Mouse (Mus musculus) embryonic facial prominence, embryonic 10.5 days (tissue): ENCODE results near the gene Usp6nl. TPM values are rescaled to one million over a fixed set of nuclear protein-coding genes. Genes with fewer than 3 reads are reported as not detected.

Experiments used
- DNase-seq: peaks from one replicate; pipeline ENCODE4 v3.0.0-alpha.2; 2017; ENCODE audit warnings: low spot score
- H3K27ac ChIP-seq: fragments of 300-500 bp; sonication (generic); replicated peaks from 2 replicates; pipeline ENCODE4 v1.5.1; 2016; ENCODE audit warnings: mild to moderate bottlenecking
- H3K27me3 ChIP-seq: fragments of 300-500 bp; sonication (generic); replicated peaks from 2 replicates; pipeline ENCODE4 v1.6.1; 2016; ENCODE audit warnings: low read depth, mild to moderate bottlenecking; ENCODE audit not compliant: poor library complexity, severe bottlenecking
- H3K36me3 ChIP-seq: fragments of 300-500 bp; sonication (generic); replicated peaks from 2 replicates; pipeline ENCODE4 v1.6.1; 2016; ENCODE audit warnings: mild to moderate bottlenecking, moderate library complexity
- H3K4me1 ChIP-seq: fragments of 300-500 bp; sonication (generic); 2 replicates; pipeline ENCODE4 v1.6.1; 2016
- H3K4me3 ChIP-seq: fragments of 300-500 bp; sonication (generic); 2 replicates; pipeline ENCODE4 v1.5.1; 2016; ENCODE audit warnings: mild to moderate bottlenecking, moderate library complexity
- H3K9me3 ChIP-seq: fragments of 300-500 bp; sonication (generic); 2 replicates; pipeline ENCODE4 v1.6.1; 2016; ENCODE audit warnings: mild to moderate bottlenecking
- WGBS: fragments of 180-500 bp; shearing (Covaris S2); methylation state at CpG from one replicate; pipeline ENCODE4 v1.1.7; 2016; 5-methylcytosine and 5-hydroxymethylcytosine counted together
- polyA plus RNA-seq: library from polyadenylated mRNA; unstranded; fragments of >200 nt; fragmentation: Nextera tagmentation; extraction: Ambion mirVana; gene quantifications from 2 replicates; pipeline ENCODE4 v1.2.1, GENCODE M21; 2016

The Usp6nl gene
- polyA plus RNA-seq, 1 experiment from 2014 or later: 9.4 TPM

DNA sequence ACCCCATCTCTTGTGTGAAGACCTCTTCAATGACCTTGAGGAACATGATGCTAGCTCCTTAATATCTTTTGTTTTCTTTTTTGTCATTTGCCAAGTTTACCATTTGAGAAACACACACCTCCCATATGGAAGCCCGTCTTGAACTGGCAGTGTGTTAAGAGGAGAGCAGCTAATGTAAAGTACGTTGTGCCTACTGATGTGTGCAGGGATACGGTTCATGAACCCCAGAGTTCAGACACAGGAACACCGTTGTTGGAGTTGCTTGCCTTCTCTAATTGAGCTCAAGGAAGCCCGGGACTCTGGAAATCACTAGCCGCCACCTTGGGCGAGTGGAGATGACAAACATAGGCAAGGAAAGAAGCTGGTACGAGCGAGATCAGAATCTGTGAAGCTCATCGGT is 9.7 kb upstream of the Usp6nl start:
- Histone ChIP-seq H3K4me1 (no peaks in the 10 kb centered on the region), H3K9me3 (no peaks in the 10 kb centered on the region), H3K27ac (no peak overlapping the region), H3K36me3 (no peaks in the 10 kb centered on the region), H3K27me3 (no peaks in the 10 kb centered on the region), H3K4me3 (no peak overlapping the region)
- 87% methylated on average over 10 of the region's 10 CpGs for WGBS
- no peak for DNase-seq

DNA sequence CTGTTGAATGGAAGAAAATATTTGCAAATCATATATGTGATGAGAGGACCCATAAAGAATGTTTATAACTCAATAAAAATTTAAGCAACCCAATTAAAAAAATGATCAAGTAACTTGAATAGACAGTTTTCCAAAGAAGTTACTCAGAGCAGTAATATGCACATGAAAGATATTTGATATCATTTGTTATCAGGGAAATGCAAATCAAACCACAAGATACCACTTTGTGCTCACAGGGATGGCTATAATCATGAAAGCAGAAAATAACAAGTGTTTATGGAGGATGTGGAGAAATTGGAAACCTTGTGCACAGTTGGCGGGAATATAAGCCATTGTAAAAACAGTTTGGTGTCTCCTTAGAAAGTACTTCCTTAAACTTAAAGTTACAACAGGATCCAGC is 8.7 kb upstream of the Usp6nl start:
- Histone ChIP-seq H3K27me3 (no peaks in the 10 kb centered on the region), H3K9me3 (no peaks in the 10 kb centered on the region), H3K36me3 (no peaks in the 10 kb centered on the region), H3K4me1 (no peaks in the 10 kb centered on the region), H3K4me3 (no peak overlapping the region), H3K27ac (no peak overlapping the region)
- DNase-seq: no peak
- WGBS: 86% methylated on average over 1 of the region's 1 CpGs

DNA sequence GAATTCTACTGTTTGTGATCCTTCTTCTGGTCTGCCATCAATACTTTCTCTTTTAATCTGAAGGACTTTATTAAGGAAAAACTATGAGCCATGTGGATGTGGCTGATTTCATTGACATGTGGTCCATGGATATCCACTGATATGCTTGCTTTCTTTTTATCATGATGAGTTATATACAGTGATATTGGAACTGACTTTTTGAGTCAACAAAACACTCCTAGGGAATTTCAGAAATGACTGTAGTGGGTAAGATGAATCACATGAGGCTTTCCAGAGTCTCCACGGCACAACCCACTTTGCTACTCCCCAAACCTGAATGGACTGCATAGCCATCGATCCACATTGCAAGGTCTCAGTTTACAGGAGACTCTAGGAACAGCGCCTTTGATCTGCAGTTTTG is 2.3 kb upstream of the Usp6nl start:
- no peaks in the 10 kb centered on the region for H3K27me3 ChIP-seq
- DNase-seq: no peak
- H3K36me3 ChIP-seq: no peaks in the 10 kb centered on the region
- H3K4me3 ChIP-seq: no peak overlapping the region
- WGBS: 74% methylated on average over 3 of the region's 3 CpGs
- no peak overlapping the region for H3K27ac ChIP-seq
- H3K4me1 ChIP-seq: peaks cover 28% of the 10 kb centered on the region
- no peaks in the 10 kb centered on the region for H3K9me3 ChIP-seq

DNA sequence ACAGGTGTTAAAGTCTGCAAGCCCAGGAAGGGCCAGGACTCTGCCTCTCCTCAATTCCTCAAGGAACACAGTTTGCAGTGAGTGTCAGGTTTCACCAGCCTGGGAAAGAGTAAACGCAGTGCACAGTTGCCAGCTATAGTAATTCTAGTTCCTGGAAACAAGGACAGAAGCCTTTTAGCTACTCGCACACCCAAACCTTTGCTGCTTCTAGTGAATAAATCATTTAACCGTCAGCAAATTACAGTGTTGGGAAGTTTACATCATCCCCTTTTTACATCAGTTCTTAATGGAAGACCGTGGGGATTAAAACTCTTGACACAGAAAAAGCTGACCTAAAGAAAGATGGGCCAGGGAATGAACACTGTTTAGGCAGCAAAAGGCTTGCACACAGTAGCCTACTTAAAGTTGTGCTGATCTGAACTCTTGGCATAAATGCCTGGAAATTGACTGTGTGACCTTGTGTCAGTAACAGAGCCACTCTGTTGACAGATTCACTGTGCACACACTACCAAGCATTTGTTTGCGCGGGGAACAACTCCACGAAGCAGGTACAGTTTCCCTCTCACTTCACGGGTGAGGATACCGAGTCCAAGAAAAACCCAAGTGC is 595 bp upstream of the Usp6nl start:
- Histone ChIP-seq H3K4me1 (peaks cover 32% of the 10 kb centered on the region), H3K27ac (peak overlapping the region; percentile 99), H3K27me3 (no peaks in the 10 kb centered on the region), H3K36me3 (no peaks in the 10 kb centered on the region), H3K4me3 (peak overlapping the region; percentile 90), H3K9me3 (no peaks in the 10 kb centered on the region)
- DNase-seq: peak; percentile 47
- WGBS: 4% methylated on average over 9 of the region's 9 CpGs

DNA sequence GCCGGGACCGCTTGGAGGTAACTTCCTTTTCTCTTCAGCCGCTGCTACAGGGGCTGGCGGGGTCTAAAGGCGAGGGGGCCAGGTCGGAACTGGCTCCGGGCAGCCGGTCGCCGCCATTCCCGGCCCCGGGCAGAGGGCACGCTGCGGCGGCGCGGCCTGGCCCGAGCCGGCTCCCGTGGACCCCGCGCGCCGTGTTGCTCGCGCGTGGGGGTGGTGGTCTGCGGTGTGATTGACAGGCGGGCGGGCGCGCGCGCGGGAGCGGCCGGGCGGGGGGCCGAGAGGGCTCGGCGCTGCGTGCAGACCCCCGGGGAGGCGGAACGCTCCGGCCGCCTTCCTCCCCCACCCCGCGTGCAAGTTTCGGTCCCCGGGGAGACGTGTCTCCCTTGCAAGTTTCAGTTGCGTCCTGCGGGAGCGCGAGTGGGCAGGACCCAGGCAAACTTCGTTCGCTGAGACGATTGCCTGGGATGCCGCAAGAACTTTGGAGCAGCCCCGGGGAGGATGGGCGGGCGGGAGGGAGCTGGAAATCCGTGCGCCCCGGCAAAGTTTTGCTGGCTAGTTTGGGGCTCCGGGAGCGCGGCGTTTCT is 563 bp downstream of the Usp6nl start:
- WGBS: under 1% methylated on average over 70 of the region's 70 CpGs
- peak overlapping the region; percentile 90 for H3K4me3 ChIP-seq
- peak overlapping the region; percentile 99 for H3K27ac ChIP-seq
- no peaks in the 10 kb centered on the region for H3K9me3 ChIP-seq
- H3K4me1 ChIP-seq: peaks cover 32% of the 10 kb centered on the region
- H3K36me3 ChIP-seq: 0 out of 2 replicates have a peak, but pooled peaks cover 7% of the 10 kb centered on the region
- peak; percentile 75 for DNase-seq
- no peaks in the 10 kb centered on the region for H3K27me3 ChIP-seq

DNA sequence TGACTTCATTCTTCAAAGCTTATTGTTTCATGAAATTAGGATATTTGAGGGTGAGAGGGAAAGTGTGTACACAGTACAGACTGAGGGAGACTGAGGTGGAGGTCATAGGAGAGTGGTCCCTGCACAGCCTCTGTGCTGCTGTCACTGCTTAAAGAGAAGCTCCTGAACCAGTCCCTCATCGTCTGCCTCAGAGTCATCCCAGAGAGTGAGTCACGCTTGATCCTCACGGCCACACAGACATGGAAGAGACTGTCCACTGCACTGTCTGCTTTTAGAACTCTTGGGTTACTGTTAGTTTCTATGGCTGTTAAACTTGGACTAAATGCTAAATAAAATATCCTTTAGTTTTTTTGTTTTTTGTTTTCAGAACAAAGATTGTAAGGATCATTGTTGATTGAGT is 3.2 kb downstream of the Usp6nl start:
- 69% methylated on average over 3 of the region's 3 CpGs for WGBS
- H3K27ac ChIP-seq: no peak overlapping the region
- H3K36me3 ChIP-seq: 0 out of 2 replicates have a peak, but pooled peaks cover 8% of the 10 kb centered on the region
- H3K4me1 ChIP-seq: peaks cover 32% of the 10 kb centered on the region
- H3K4me3 ChIP-seq: no peak overlapping the region
- DNase-seq: no peak
- H3K27me3 ChIP-seq: no peaks in the 10 kb centered on the region
- H3K9me3 ChIP-seq: no peaks in the 10 kb centered on the region

DNA sequence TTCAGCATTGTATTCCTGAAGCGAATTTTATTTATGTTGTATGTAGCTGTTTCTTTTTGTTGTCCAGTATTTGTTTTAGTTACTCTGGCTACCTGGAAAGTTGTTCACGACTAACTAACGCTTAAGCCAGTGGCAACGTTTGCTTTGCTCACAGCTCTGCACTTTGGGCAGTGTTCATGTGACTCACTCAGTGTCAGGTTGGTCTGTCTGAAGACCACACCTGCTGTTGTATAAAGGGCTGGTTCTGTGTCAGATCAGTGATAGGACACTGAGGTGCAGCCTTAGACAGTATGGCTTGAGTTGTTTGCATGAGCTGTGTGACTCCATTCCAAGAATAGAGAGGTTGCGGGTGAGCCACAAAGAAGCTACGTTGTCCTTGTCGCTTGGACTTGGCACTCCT is 6.5 kb downstream of the Usp6nl start:
- WGBS: 89% methylated on average over 7 of the region's 7 CpGs
- peaks cover 18% of the 10 kb centered on the region for H3K4me1 ChIP-seq

DNA sequence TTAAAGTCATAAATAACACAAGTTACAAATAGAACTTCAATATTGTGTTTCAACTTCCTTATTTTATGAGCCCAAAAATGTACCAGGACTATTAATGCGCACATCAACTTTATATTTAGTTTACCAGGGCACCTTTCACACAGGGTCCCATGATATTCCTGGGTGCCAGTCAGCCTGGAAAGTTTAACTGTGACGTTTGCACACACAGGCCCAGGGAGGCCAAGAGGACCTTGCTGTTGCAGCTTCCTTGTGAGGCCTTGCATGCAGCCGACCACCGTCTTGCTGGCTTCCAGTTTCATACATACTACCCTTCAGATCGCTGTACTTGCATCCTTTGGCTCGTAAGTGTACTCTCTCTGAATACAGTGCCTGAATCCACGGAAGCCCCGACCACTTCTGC is 8.3 kb downstream of the Usp6nl start:
- no peaks in the 10 kb centered on the region for H3K9me3 ChIP-seq
- no peak overlapping the region for H3K27ac ChIP-seq
- no peak overlapping the region for H3K4me3 ChIP-seq
- H3K4me1 ChIP-seq: peaks cover 10% of the 10 kb centered on the region
- 92% methylated on average over 8 of the region's 8 CpGs for WGBS
- H3K27me3 ChIP-seq: no peaks in the 10 kb centered on the region
- 0 out of 2 replicates have a peak, but pooled peaks cover 8% of the 10 kb centered on the region for H3K36me3 ChIP-seq
- no peak for DNase-seq

More for the DNA sequence above, 6.5 kb downstream of the Usp6nl start:
- Histone ChIP-seq H3K27ac (no peak overlapping the region), H3K36me3 (0 out of 2 replicates have a peak, but pooled peaks cover 8% of the 10 kb centered on the region), H3K27me3 (no peaks in the 10 kb centered on the region), H3K9me3 (no peaks in the 10 kb centered on the region), H3K4me3 (no peak overlapping the region)
- DNase-seq: no peak

DNA sequence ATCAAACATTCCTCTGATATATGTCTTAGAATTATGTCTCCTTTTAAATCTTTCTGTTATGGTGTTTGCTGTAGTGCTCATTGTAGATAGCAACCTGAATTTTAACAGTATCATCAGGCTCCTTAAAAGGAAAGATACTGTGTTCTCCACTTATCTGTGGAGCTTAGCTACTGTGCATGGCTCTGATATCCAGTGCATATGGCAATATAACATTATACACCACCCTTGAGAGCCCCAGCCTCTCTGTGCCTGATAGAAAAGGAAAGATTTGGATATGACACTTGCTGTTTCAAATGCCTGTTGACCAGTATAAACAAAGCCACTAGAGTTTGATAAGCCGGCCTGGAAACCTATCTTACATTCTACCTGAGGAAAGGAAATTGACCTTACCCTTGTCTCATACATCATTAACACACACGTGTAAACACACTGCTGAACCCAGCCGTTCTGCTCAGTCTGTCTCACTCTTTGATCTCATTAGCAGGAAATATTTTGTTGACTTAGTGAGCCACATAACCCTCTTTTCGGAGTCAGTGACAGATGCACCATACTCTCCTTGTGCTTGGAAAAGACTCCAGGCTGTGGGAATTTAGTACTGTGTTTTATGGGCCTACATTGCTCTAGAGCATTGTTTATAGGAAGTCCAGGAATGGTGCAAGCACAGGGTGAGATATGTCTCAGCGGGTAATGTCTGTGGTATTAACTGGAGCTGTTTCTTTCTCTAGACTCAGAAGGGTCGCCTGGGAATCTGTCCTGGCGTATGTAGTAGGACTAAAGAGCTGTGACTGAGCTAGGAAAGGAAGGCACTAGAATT is 9.1 kb downstream of the Usp6nl start:
- Histone ChIP-seq H3K4me1 (peaks cover 10% of the 10 kb centered on the region), H3K4me3 (no peak overlapping the region), H3K9me3 (no peaks in the 10 kb centered on the region), H3K36me3 (0 out of 2 replicates have a peak, but pooled peaks cover 8% of the 10 kb centered on the region), H3K27ac (no peak overlapping the region), H3K27me3 (no peaks in the 10 kb centered on the region)
- 80% methylated on average over 7 of the region's 7 CpGs for WGBS
- no peak for DNase-seq

DNA sequence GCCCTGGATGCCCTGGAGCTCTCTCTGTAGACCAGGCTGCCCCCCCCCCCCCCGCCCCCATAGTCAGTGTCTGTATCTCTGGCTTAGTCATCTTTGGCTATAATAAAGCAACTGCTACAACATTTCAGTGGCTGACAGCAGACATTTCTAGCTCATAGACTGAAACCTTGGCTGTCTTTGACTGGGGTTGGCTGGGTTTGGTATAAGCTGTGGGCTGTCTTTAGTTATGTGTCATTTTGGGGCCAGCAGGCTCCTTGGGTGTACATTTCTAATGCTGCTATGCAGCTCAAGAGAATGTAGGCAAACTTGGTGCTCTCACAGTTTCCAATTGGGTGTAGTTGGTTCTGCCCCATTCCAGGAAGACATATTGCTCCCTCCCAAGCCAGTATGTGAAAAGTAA is 11.1 kb downstream of the Usp6nl start:
- no peak for DNase-seq
- no peaks in the 10 kb centered on the region for H3K9me3 ChIP-seq

DNA sequence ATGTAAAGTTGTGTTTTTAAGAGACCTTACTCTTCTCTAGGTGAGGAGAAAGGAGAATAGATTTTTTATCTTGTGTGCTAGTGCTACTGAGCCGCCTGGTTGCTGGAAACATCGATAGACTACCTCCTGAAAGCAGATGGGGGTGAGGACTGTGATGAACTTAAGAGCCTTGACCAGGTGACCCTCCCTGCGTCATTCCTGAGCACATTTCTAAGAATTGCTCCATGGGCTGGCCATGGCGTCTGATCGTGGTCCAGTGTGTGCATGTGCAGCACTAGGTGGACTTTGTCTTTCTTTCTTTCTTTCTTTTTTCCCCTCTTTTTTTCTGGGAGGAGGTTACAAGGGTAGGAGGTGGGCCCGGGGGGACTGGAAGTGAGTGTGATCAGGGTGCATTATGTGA is 11.5 kb downstream of the Usp6nl start:
- no peak for DNase-seq
- Histone ChIP-seq H3K36me3 (peaks cover 15% of the 10 kb centered on the region), H3K27ac (no peak overlapping the region), H3K27me3 (no peaks in the 10 kb centered on the region), H3K4me1 (peaks cover 10% of the 10 kb centered on the region), H3K4me3 (no peak overlapping the region), H3K9me3 (no peaks in the 10 kb centered on the region)
- 89% methylated on average over 6 of the region's 6 CpGs for WGBS

More for the DNA sequence above, 11.1 kb downstream of the Usp6nl start:
- H3K4me1 ChIP-seq: peaks cover 10% of the 10 kb centered on the region
- WGBS: 70% methylated on average over 1 of the region's 1 CpGs
- H3K27me3 ChIP-seq: no peaks in the 10 kb centered on the region
- H3K4me3 ChIP-seq: no peak overlapping the region
- H3K36me3 ChIP-seq: peaks cover 15% of the 10 kb centered on the region
- no peak overlapping the region for H3K27ac ChIP-seq

DNA sequence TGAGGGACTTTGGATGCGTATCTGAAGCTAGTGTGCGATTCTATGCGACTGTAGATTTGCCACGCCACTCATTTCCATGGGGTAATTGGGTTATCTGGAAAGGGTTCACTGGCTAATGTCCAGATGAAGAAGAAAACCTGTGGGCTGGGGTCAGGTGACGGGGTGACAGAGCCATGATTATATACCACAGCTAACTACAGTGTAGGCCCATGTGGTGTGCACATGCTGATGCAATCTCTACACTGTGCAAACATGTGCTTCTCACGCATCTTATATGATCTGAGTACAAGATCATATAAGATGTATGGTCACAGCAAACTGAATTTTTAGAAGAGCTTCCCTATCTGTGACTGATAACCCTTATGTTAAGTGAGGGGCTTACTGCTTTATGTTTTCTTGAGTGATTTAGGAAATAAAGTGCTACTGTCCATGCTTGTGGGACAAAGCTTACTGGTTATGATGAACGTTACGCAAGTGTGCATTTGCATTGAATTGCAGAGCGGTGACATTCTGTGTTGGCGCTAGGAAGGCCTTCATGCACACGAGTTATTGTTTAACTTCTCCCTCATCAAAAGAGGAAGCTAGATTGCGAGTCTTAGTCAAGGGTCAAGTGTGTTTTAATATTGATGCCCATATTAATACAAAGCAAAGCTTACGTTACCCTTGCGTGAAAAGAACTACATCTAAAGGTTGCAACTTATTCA is 12.7 kb downstream of the Usp6nl start:
- no peak overlapping the region for H3K27ac ChIP-seq
- peaks cover 15% of the 10 kb centered on the region for H3K36me3 ChIP-seq
- no peaks in the 10 kb centered on the region for H3K9me3 ChIP-seq
- no peaks in the 10 kb centered on the region for H3K27me3 ChIP-seq
- H3K4me3 ChIP-seq: no peak overlapping the region
- no peak for DNase-seq
- WGBS: 88% methylated on average over 14 of the region's 14 CpGs
- peaks cover 10% of the 10 kb centered on the region for H3K4me1 ChIP-seq
